Mouse (Mus musculus) frontal cortex, postnatal 14 days (tissue): ENCODE data around the gene Fam174b.

Experiments
- DNase-seq, 2 experiments: peaks; one replicate each; pipeline ENCODE4 v3.0.0; 2022; ENCODE audit warnings: low spot score in 2 of 2

The Fam174b gene

DNA sequence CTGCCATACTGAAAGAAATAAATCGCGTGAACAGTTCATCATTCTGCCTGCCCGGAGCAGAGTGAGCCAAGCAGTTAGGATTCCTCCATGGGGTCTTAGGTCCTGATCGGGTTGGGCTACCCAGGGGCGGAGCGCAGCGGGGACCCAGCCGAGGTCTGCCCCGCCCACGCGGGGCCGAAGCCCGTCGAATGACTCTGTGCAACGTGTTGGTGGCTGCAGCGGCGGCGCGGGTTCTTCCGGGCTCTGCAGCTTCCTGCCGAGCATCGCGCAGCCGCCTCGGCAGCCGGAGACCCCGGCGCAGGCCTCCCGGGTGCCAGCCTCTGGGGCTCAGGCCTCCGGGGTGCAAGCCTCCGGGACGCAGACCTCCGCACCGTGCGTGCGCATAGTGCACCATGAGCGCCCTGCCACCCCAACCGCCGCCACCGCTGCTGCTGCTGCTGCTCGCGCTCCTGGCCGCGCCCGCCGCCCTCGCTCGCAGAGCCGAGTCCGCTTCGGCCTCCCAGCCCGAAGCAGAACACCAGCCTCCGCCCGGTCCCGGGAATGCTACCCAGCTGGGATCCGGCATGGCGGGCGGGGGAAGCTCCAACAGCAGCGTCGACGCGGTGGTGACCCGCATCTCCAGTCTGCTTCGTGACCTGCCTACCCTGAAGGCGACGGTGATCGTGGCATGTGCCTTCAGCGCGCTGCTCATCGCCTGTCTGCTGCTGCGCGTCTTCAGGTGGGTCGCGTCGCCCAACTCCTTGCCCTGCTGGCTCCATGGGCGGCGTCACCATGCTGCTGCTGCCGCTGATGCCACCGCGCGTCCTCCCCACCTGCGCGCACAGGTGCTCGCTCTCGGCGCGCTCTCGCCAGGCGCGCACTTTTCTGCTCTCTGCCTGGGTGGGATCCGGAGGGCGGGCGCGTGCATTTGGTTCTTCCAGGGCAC lies at the start of gene Fam174b:
Gene Fam174b (plus strand): TSS at position 192 of the 925 bp plus-strand sequence.
- DNase-seq: peak; percentile 43 to 45

DNA sequence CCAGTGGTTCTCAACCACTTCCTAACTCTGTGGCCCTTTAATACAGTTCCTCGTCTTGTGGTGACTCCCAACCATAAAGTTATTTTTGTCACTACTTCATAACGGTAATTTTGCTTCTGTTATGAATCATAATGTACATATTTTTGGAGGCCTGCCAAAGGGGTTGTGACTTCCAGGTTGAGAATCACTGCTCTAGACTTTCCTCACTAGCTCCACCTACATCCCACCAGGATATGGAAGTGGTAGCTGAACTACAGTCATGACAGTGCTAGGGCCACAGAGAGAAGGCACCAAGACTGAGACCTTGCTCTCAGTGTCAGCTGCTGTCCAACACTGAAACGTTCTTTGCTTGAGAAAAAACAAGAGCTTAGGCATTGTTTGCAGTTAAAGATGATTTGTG lies 43.0 kb upstream of the Fam174b start:
- no peak for DNase-seq

DNA sequence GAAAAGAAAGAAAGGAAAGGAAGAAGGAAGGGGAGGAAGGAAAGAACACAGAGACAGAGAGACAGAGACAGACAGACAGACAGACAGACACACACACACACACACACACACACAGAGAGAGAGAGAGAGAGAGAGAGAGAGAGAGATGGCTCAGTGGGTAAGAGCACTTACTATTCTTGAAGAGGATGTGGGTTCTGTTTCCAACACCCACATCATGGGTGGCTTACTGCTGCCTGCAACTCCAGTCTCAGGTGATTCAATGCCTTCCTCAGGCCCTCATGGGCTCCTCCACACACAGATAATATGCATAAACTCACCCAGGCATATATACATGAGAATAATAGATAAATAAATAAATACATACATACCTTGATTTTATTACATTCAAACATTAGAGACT lies 35.8 kb upstream of the Fam174b start:
- no peak for DNase-seq

DNA sequence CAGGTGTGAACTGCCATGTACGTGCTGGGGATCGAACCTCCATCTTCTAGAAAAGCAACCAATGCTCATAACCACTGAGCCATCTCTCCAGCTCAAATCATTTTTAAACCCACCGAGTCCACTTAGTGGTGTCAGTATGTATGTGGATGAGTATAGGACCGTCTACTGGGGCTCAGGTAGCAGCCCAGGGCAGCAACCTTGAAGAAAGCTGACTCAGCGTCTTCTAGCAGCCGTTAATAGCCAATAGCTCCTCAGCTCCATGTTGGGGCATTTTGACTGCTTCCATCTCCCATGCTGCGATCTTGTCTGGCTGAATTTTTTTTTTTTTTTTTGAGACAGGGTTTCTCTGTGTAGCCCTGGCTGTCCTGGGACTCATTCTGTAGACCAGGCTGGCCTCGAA lies 26.6 kb upstream of the Fam174b start:
- no peak for DNase-seq

DNA sequence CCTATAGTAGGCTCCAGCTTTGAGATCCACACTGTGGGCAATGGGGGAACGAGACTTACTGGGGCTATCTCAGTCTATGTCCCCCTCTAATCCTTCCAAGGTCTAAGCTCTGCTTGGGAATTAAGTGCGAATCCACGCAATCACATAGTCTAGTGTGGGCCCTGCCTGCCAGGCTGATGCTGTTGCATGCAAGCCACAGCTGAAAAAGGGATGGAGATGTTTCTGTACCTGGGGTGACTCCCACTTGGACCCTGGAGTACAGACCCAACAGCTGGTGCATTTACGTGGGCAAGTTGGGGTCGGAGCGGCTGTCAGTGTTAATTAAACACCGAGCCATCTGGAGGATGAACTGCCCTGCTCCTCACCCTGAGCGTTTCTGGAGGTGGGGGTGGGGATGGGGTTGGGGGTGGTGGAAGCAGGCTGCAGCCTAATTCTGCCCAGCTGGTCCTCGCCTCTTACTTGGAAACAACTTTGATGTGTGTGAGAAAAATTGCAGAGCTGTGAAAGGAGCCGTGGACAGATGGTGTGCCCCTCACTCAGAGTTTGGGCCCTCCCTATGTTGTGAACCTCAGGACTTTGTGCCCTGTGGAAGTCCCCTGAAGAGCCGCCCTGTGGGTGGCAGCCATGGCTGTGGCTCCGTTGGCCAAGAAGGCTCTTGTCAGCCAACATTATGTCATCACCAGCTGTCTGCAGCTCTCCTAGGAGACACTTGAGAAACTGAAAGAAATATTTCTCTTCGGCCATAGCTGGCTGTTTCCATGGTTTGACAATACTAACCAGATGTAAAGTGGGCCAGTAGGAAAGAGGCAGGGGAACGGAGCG lies 24.0 kb upstream of the Fam174b start:
- peak; percentile 27 to 28 for DNase-seq

DNA sequence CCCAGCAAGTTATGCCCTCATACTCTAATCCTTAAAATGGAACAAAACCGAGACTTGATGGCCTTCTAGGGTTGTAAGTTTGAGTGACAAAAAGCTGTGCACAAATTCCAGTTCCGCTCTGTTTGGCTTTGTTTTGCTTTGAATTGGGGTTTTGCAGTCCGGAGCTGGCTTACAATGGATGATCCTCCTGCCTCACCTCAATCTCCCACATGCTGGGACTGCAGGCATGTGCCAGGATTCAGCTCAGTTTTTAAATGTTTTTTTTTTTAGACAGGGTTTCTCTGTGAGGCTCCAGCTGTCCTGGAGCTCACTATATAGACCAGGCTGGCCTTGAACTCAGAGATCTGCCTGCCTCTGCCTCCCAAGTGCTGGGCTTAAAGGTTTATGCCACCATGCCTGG lies 23.3 kb upstream of the Fam174b start:
- no peak for DNase-seq

DNA sequence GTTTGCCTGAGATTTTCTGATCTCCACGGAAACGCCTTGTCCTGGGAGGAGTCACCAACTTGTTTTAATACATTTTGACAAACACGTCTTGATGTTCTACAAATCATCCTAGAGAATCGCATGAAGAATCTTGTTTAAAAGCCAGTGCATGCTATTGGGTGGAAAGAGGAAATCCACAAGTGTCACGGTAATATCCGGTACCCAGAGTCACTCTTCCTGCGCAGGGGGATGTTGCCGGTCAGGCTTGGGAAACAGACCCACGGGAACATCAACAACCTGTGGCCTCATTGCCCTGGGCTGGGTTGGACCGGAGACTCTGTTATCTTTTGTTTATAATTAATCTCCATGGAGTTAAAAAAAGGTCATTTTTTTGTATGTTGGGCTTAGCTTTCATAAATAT lies 22.1 kb upstream of the Fam174b start:
- no peak for DNase-seq

DNA sequence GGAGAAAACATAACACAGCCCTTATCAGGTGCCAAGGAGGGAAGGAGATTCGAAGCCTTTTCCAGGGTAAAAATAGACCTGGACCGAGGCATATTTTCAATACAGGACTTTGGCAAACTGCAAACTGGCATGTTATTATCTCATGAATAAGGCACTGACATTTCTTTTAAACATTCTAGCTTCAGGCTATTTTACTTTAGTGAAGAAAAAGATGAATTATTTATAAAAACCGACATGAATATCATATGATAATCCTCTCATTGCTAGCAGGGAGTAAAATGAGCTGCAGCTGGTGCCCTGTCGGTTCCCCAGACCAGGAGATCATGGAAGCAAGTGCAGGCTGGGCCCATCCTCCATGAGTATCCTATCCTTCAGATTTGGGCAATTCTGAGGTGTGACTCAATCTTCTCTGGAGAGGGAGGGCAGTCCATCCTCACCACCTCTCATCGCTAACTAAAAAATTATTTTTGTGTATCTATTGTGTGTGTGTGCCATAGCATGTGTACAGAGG lies 21.6 kb upstream of the Fam174b start:
- no peak for DNase-seq

DNA sequence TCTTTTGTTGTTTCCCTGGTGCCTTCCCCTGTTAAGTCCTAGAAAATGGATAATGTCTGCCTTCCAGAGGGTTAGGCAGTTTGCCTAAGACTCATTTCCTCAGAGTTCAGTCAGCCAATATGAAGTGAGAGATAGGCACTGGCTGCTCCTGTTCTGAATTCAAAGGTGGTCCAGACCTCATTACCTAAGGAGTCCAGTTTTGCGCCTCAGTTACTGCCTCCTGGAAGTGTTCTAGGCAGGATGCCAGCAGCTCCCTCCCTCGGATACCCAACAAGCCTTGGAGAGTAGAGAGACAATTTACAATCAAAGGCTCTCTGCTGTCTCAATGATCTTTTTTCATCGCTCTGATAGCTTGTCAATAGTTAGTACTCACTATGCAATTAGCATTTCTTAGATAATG lies 19.1 kb upstream of the Fam174b start:
- DNase-seq: no peak

DNA sequence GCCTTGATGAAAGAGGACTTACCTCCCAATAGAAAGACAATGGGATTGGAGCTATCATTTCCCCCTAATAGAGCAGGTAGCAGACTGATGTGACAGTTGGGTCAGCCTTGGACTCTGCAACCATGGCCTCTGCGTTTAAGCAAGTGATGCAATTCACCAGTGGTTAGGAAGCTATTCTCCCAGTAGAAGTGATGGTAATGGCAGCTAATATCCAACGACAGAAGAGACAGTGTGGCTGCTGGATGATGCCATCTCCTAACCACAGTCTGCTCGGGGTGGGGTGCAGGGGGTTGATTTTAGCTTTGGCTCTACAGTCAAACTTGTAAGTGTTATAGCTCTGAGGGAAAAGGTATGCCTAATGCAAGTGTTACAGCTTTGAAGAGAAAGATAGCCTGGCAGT lies 18.3 kb upstream of the Fam174b start:
- no peak for DNase-seq

DNA sequence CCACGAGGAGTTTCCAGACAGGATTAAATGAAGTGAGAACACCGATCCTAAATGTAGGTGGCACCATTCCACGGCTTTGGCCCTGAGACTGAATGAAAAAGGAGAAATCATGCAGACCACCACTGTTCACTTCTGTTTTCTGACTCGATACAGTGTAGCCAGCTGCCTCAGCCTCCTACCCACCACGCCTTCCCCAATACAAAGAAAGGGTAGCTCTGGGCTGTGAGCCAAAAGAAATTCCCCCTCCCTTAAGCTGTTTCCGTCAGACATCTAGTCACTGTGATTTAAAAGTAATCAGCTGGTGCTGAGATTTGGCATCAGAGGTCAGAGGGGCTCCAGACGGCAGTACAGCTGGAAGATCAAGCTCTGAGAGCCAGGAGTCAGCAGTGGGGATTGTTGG lies 10.2 kb upstream of the Fam174b start:
- no peak for DNase-seq

DNA sequence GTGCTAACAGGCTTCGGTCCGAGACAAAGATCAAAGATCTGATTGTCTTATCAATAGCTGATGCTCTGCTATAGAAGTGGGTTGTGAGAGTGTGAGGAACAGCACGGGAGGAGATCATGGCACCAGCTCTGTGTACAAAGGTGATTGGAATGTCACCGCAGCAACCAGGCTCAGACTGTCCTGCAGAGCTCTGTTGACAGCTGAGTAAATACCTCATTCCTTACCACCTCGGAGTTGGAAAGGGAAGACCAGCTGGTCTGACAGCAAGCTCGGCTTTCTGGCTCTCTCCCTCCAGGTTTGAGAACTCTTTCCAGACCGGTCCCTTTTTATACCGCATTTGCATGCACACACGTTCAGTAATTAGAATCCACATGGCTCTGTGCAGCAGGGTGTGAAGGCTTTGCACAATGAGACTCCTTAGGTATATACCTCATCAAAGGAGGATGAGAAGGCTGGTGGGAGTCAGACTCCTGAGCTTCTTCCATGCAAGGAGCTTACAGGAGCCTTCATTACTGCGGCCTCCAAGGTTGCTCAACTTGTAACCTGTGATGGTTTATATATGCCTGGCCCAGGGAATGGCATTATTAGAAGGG lies 9.6 kb upstream of the Fam174b start:
- DNase-seq: no peak

DNA sequence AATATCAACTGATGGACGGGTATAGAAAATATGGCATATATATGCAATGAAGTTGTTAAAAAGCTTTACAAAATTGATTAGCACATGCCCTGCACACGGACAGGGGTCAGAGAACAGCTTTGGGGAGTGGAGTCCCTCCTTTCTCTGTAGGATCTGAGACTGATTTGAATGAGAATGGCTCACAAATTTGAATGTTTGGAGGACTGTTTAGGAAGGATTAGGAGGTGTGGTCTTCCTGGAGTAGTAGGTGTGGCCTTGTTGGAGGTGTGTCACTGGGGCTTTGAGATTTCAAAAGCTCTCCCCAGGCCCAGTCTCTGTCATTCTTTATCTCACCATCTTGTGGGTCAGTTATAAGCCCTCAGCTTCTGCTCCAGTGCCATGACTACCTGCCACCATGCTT lies 4.1 kb upstream of the Fam174b start:
- DNase-seq: no peak

DNA sequence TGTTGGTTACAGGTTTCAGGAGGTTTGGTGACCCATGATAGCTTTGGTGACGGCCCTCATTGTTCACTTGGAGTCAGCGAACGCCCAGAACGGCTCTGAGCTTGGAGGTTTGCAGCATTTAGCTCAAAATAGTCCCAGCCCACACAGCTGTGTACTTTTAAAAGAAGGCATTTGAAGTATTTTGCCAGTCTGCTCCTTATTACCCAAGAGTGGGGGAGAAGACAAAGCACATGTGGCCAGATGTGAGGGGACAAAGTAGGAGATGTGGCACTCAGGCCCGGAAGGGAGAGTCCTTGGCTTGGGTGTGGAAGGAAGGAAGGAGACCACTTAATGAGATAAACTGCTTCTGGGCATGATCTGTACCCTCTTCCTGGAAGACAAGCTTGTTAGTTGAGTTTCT lies 1.3 kb downstream of the Fam174b start:
- no peak for DNase-seq

DNA sequence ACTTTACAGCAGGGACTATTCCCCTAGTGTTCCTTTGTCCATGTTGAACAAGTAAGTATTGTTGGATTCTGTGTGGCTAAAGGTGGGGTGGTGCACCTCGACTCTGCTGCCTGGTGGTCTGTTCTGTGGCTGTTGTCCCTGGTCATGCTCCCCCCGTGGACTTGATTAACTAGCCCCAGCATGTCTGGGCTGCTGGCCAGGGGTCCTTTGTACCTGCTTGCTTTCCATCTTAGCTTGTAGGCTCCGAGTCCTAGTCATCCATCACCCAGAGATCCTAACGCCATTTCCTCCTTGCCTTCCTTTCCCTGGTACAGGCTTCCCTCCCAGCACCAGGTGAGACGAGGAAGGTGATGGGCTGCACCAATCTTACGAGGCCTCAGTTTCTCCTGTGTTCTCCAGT lies 1.7 kb downstream of the Fam174b start:
- no peak for DNase-seq

DNA sequence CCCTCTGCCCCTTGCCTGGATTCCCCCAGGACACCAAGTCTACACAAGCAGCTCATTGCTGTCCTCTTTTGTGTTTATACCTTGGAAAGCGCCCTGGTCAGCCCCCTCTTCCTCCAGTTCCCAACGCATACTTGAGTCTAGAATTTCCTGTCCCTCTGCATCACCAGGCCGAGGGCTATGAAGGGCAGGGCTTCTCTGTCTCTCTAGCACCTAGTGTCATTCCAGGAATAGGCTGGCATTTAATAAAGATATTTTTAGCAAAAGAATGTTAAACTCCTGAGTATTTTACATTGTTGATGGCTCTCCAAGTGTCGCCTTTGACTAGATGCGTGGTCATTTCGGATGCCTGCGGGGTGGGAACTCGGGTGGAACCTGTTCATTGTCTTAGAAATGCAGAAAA lies 3.0 kb downstream of the Fam174b start:
- no peak for DNase-seq

DNA sequence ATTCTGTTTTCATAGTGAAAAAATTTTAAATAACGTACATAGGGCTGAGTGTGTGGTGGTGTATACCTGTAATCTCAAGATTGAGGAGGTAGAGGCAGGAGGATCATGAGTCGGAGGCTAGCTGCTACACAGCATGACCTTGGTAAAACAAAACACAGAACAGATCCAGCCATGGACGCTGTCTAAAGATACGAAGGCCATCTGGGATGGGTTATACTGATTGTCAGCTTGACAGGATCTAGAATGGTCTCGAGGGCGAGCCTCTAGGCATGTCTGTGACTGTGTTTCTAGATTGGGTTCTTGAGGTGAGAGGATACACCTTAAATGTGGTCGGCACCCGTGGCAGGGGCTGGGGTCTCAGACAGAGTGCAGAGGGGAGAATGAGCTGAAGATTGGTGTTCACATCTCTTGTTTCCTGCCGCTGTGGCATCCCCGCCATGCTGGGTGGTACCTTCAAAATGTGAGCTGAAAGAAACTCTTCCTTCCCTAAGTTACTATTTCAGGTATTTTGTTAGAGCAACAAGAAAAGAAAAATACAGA lies 3.8 kb downstream of the Fam174b start:
- no peak for DNase-seq

DNA sequence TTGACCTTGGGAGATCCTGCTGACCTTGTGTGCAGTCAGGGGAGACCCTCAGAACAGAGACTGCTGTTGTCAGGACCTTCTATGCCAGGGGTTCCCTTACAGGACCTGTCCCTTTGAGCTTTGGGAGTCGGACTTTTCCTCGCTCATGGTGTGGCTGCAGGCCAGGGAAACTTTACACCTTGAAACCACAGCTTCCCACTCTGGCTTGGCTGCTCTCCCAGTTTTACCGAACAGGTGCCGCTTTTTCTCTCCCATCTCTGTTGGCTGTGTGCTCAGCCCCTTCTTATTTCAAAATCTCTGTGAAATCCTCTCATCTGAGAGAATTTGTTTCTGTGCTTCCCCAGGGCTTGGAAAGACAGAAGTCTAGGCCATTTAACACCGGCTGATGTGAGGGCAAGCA lies 5.8 kb downstream of the Fam174b start:
- DNase-seq: no peak

DNA sequence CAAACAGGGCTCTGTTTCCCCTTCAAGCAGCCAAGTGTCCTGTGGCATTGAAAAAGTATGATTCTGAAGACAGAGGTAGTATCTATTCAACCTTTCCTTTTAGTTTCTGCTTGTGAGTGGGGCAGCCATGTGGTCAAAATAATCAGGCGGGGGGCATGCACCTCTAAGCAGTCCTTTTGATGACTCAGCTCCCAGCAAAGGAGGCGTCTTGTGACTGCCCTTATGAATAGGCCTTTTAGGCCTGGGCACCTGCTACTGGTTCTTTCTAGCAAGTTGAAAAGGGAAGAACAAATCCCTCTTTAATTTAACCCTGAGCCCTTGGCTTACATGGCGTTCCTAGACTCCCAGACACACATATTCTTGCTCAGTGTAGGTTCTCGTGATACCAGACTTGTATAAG lies 6.7 kb downstream of the Fam174b start:
- DNase-seq: no peak

DNA sequence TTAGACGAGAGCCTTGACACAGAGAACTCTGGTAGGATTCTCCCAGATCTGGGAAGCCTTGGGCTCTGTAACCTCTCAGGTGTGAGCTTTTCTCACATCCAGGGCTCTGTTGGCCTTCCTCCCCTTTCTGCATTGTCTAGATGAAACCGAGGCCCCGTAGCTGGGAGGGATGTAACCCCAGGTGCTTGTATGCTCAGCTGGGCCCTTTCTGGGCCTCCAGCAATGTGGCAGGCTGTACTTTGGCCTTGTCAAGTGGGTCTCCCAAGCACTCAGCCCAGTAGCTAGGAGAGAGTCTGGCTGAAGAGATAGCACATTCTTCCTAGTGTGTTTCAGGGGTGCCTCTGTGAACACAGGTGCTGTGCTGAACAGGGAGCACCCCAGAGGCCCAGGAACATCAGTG lies 7.4 kb downstream of the Fam174b start:
- no peak for DNase-seq

DNA sequence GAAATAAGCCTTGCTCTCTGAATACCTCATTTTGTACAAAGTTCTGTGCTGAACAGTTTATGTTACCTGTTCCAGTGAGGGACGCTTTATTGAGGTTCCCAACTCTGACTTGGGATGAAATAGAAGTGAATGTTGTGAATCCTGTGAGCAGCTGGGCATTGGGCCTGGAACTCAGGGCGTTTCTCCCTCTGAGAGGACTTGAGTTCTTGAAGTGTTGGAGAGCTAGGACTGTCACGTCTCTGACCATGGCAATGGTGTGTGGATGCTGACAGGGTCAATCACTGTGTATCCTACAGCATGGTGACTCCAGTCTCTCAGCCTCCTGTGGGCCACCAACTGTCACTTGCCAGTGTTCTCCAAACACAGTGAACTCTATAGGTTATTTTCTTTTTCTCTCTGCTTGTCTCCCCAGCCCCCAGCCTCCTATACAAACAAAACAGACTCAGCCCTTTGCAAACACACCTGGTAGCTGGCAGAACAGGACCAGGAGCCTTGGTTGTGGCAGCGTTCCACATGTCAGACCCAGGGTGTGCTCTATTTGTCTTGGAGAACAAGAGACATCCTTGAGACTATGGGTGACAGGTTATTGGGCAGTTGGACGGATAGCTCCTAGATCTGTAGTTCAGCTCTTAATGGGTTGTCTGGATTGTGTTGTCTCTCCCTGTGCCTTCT lies 8.5 kb downstream of the Fam174b start:
- DNase-seq: no peak

DNA sequence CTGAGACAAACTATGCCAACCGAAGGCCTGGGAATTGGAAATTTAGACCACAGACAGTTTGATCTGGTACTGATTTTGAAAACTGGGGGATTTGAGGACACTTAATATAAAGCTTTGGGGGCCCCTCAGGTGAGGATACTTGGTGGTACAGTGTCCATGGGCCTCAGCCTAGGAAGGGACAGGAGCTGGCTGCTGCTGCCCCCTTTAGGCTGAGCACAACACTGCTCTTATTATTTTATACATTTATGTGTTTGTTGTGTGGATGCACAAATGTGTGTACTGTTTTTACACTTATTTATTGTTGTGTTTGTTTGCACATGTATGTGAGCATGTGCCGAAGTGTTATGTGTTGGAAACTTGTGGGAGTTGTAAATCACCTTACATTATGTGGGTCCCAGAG lies 9.2 kb downstream of the Fam174b start:
- DNase-seq: no peak
